Mouse (Mus musculus) stomach, embryonic 16.5 days (tissue): ENCODE data around the gene Mill1. TPM values are rescaled to one million over a fixed set of nuclear protein-coding genes. Genes with fewer than 3 reads are reported as not detected.
"Not testable (repeated sequence)": the region's sequence is repeated elsewhere in the genome, so short reads cannot be mapped to it uniquely, and the experiment has no call there.

Experiments used
- ATAC-seq: fragments of 200-750 bp; cut with Nextera tagmentation; 2 replicates; pipeline ENCODE4 v1.8.0; 2017; ENCODE audit warnings: moderate number of reproducible peaks, moderate TSS enrichment; ENCODE audit not compliant: insufficient read depth, low FRiP score
- H3K27ac ChIP-seq: fragments of 300-500 bp; sonication (generic); 2 replicates; pipeline ENCODE4 v1.5.1; 2014; ENCODE audit warnings: low read length
- H3K27me3 ChIP-seq: fragments of 300-500 bp; sonication (generic); 2 replicates; pipeline ENCODE4 v1.6.1; 2014; ENCODE audit warnings: low read length, control low read depth, mixed read lengths; ENCODE audit not compliant: control insufficient read depth, insufficient read depth
- H3K36me3 ChIP-seq: fragments of 300-500 bp; sonication (generic); 2 replicates; pipeline ENCODE4 v1.6.1; 2014; ENCODE audit warnings: low read length; ENCODE audit not compliant: control insufficient read depth, insufficient read depth
- H3K4me1 ChIP-seq: fragments of 300-500 bp; sonication (generic); 2 replicates; pipeline ENCODE4 v1.6.1; 2014; ENCODE audit warnings: low read length, control low read depth, mixed read lengths; ENCODE audit not compliant: control insufficient read depth, insufficient read depth
- H3K4me2 ChIP-seq: fragments of 300-500 bp; sonication (generic); 2 replicates; pipeline ENCODE4 v1.6.1; 2014; ENCODE audit warnings: low read depth, low read length, mixed read lengths
- H3K4me3 ChIP-seq: fragments of 300-500 bp; sonication (generic); replicated peaks from 2 replicates; pipeline ENCODE4 v1.5.1; 2014; ENCODE audit warnings: mild to moderate bottlenecking, low read length
- H3K9ac ChIP-seq: fragments of 300-500 bp; sonication (generic); 2 replicates; pipeline ENCODE4 v1.6.1; 2014; ENCODE audit warnings: low read length
- H3K9me3 ChIP-seq: fragments of 300-500 bp; sonication (generic); replicated peaks from 2 replicates; pipeline ENCODE4 v1.6.1; 2016; ENCODE audit warnings: low read length, control low read depth; ENCODE audit not compliant: control insufficient read depth
- WGBS: fragments of 180-500 bp; shearing (Covaris S2); extraction: QIAGEN DNeasy Blood & Tissue Kit; methylation state at CpG from one replicate; pipeline ENCODE4 v1.1.7; 2014; 5-methylcytosine and 5-hydroxymethylcytosine counted together
- polyA plus RNA-seq: library from polyadenylated mRNA; unstranded; fragments of >200 nt; fragmentation: Nextera tagmentation; extraction: Ambion mirVana; gene quantifications from 2 replicates; pipeline ENCODE4 v1.2.1, GENCODE M21; 2015

Mill1 gene
- polyA plus RNA-seq, result not detected in 2 replicates

DNA sequence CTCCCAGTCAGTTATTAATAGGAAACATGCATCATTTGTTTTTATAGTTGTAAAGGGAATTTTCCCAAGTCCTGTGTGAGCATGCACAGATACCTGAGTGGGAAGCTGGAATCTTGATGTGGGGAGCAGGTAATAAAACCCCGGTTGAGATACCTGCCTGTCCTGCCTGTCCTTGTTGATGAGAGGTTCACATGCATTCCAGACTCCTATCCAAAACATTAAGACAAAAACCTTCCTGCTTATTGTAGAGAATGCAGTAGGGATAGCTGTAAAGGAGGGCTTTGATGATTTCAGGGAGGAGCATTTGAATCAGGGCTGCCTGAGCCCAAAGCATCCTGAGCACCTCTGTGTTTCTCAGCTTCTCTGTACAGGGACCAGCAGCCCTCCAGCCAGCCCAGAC, at the start of gene Mill1:
TSS of gene Mill1 (plus strand) at position 301 of the 400 bp plus-strand sequence.
- Histone ChIP-seq H3K4me2 (no peak within 1 kb of the TSS), H3K27me3 (no peaks in the 10 kb centered on the region), H3K27ac (no peak within 1 kb of the TSS), H3K9ac (no peak within 1 kb of the TSS), H3K4me1 (no peaks in the 10 kb centered on the region), H3K36me3 (no peaks in the 10 kb centered on the region), H3K9me3 (no peaks in the 10 kb centered on the region), H3K4me3 (no peak within 1 kb of the TSS)
- no peak for ATAC-seq
- 50% methylated on average over 1 of the region's 1 CpGs for WGBS

DNA sequence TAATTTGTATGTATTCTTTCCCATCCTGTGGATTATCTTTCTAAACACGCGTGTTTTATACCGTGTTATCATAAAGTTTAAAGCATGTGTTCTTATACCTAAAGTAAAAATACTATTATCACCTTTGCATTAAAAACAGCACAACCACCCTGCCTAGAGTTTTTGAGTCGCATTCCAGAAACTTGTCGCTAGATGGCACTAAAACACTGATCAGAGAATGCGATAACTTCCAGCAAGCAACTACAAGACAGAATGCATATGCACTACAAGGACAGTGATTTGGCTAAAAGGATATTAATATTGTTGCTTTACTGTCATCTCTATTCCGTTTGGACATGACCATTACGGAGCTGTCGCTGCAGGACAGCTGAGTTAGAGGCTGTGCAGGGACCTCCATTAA, 34.2 kb upstream of the Mill1 start:
- no peaks in the 10 kb centered on the region for H3K4me1 ChIP-seq
- H3K27ac ChIP-seq, result no peak overlapping the region
- no peak for ATAC-seq
- WGBS, result 12% methylated on average over 9 of the region's 9 CpGs
- H3K36me3 ChIP-seq, result no peaks in the 10 kb centered on the region
- no peak overlapping the region for H3K9ac ChIP-seq
- H3K4me2 ChIP-seq, result no peak overlapping the region
- H3K4me3 ChIP-seq, result no peak overlapping the region
- H3K9me3 ChIP-seq, result no peaks in the 10 kb centered on the region
- no peaks in the 10 kb centered on the region for H3K27me3 ChIP-seq

GRCm38 (mm10) chr7:18214699-18215098, 30.4 kb upstream of the Mill1 start:
- H3K9me3 ChIP-seq, result no peaks in the 10 kb centered on the region
- no peaks in the 10 kb centered on the region for H3K4me1 ChIP-seq
- no peak overlapping the region for H3K9ac ChIP-seq
- H3K27ac ChIP-seq, result no peak overlapping the region
- 74% methylated on average over 1 of the region's 1 CpGs for WGBS
- no peak overlapping the region for H3K4me3 ChIP-seq
- no peak for ATAC-seq
- no peaks in the 10 kb centered on the region for H3K36me3 ChIP-seq
- H3K27me3 ChIP-seq, result no peaks in the 10 kb centered on the region
- H3K4me2 ChIP-seq, result no peak overlapping the region

GRCm38 (mm10) chr7:18238561-18238960, 6.6 kb upstream of the Mill1 start:
- Histone ChIP-seq H3K27me3 (no peaks in the 10 kb centered on the region), H3K4me2 (no peak overlapping the region), H3K4me1 (no peaks in the 10 kb centered on the region), H3K36me3 (no peaks in the 10 kb centered on the region), H3K27ac (no peak overlapping the region), H3K9ac (no peak overlapping the region), H3K4me3 (no peak overlapping the region), H3K9me3 (no peaks in the 10 kb centered on the region)
- WGBS, result 59% methylated on average over 2 of the region's 2 CpGs
- ATAC-seq, result no peak

GRCm38 (mm10) chr7:18241217-18241616, 3.9 kb upstream of the Mill1 start:
- 74% methylated on average over 5 of the region's 5 CpGs for WGBS
- H3K27ac ChIP-seq, result no peak overlapping the region
- no peaks in the 10 kb centered on the region for H3K4me1 ChIP-seq
- no peaks in the 10 kb centered on the region for H3K36me3 ChIP-seq
- no peak for ATAC-seq
- H3K4me3 ChIP-seq, result no peak overlapping the region
- no peaks in the 10 kb centered on the region for H3K27me3 ChIP-seq
- no peaks in the 10 kb centered on the region for H3K9me3 ChIP-seq
- H3K9ac ChIP-seq, result no peak overlapping the region
- no peak overlapping the region for H3K4me2 ChIP-seq

DNA sequence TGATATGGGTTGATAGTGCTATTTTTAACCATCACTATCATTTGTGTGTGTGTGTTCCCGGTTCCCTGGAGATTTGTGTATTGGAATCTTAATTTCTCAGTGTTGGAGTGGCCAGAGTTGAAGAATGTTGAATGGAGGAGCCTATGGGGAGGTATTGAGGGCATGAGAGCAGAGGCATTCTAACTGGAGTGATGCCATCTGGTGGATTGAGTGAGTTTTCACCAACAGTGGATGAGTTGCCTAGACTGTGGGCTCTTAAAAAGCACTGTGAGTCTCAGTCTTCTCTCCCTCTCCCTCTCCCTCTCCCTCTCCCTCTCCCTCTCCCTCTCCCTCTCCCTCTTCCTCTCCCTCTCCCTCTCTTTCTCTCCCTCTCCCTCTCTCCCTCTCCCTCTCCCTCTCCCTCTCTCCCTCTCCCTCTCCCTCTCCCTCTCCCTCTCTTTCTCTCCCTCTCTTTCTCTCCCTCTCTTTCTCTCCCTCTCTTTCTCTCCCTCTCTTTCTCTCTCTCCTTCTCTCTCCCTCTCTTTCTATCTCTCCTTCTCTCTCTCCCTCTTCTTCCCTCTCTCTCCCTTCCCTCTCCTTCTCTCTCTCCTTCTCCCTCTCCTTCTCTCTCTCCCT, 1.1 kb upstream of the Mill1 start:
- not testable (repeated sequence) for H3K4me2 ChIP-seq, ATAC-seq, H3K27me3 ChIP-seq, H3K36me3 ChIP-seq, H3K4me3 ChIP-seq, H3K27ac ChIP-seq, H3K9me3 ChIP-seq, H3K4me1 ChIP-seq, H3K9ac ChIP-seq
- WGBS, result 53% methylated on average over 1 of the region's 1 CpGs

DNA sequence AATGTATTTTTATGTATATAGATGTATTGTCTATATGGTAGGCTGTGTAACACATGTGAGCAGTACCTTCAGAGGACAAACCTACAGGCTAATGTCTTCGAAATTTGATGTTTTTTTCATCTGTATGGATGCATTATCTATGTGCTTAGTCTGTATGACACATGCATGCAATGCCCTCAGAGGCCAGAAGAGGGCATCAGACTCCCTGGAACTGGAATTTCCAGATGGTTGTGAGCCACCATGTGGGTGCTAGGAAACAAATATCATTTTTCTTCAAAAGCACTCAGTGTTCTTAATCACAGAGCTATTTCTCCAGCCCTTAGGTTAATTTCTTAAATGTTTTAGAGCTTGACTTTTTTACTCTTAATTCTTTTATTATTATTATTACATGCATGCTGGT, 15.1 kb downstream of the Mill1 start:
- no peak overlapping the region for H3K9ac ChIP-seq
- 0 out of 2 replicates have a peak, but pooled peaks cover 5% of the 10 kb centered on the region for H3K9me3 ChIP-seq
- no peak overlapping the region for H3K4me3 ChIP-seq
- no peaks in the 10 kb centered on the region for H3K36me3 ChIP-seq
- no peak for ATAC-seq
- no peak overlapping the region for H3K4me2 ChIP-seq
- WGBS, result 32% methylated on average over 1 of the region's 1 CpGs
- no peak overlapping the region for H3K27ac ChIP-seq
- H3K27me3 ChIP-seq, result no peaks in the 10 kb centered on the region
- H3K4me1 ChIP-seq, result no peaks in the 10 kb centered on the region

GRCm38 (mm10) chr7:18265089-18265488, 19.9 kb downstream of the Mill1 start:
- WGBS, result 55% methylated on average over 5 of the region's 5 CpGs

More at GRCm38 (mm10) chr7:18265089-18265488, 19.9 kb downstream of the Mill1 start:
- ATAC-seq, result no peak
- no peaks in the 10 kb centered on the region for H3K9me3 ChIP-seq
- no peaks in the 10 kb centered on the region for H3K27me3 ChIP-seq
- no peaks in the 10 kb centered on the region for H3K36me3 ChIP-seq
- no peak overlapping the region for H3K4me2 ChIP-seq
- no peak overlapping the region for H3K9ac ChIP-seq
- no peak overlapping the region for H3K4me3 ChIP-seq
- no peak overlapping the region for H3K27ac ChIP-seq
- H3K4me1 ChIP-seq, result no peaks in the 10 kb centered on the region
